In genomic region chr13:21994896-21995295, GRCm38 (mm10) we compare ENCODE assay signal across 9 mouse cellular contexts. TPM values are rescaled to one million over a fixed set of nuclear protein-coding genes. Genes with fewer than 3 reads are reported as not detected.
DNase-seq lines count a peak whose midpoint lies in the region; ATAC-seq and TF ChIP-seq lines count a peak whose summit lies in the region.
"Had no signal": no experiment of that assay in that cellular context is flagged by ENCODE, and none has a peak within 500 bp of the region (broad histone marks: within the 10 kb centered on the region; RNA-seq: fewer than 3 reads in every experiment).

No protein-coding gene starts in this region.

- no peak for TF ChIP-seq POLR2A in bone marrow, adult 2 months (IDR thresholded peaks at IDR 0.05; ENCODE audit: borderline replicate concordance, control insufficient read depth, low read depth, low read length)

- no peak for DNase-seq in heart, adult 8-10 months (ENCODE audit: low spot score)
- peak; percentile 45 for DNase-seq in hindbrain, embryonic 14.5 days (ENCODE audit: low spot score)
- DNase-seq in c-Kit-positive CD71-positive TER-119-positive erythroid progenitor cells, embryonic 14.5 days (ENCODE audit: low spot score) = no peak
- DNase-seq in adrenal gland, postnatal 10 days = no peak
- no peak for DNase-seq in kidney, postnatal 10 days

- H3K27ac ChIP-seq in heart, embryonic 16.5 days (ENCODE audit: low read length) = no peak overlapping the region
- H3K27ac ChIP-seq in bone marrow, adult 2 months (ENCODE audit: control insufficient read depth, insufficient read depth, low read depth, low read length, poor library complexity) = no peak overlapping the region
- no peak overlapping the region for H3K27ac ChIP-seq in hindbrain, embryonic 14.5 days
- H3K27ac ChIP-seq in midbrain, embryonic 13.5 days = no peak overlapping the region

- no peaks in the 10 kb centered on the region for H3K36me3 ChIP-seq in heart, embryonic 16.5 days (ENCODE audit: control insufficient read depth, insufficient read depth)
- H3K36me3 ChIP-seq in hindbrain, embryonic 14.5 days (replicated peaks; ENCODE audit: control insufficient read depth, insufficient read depth) = no peaks in the 10 kb centered on the region
- no peaks in the 10 kb centered on the region for H3K36me3 ChIP-seq in midbrain, embryonic 13.5 days

- 6% methylated on average over 8 of the region's 8 CpGs for WGBS in heart, embryonic 16.5 days
- WGBS in bone marrow, adult 2 months = 6% methylated on average over 8 of the region's 8 CpGs
- WGBS in hindbrain, embryonic 14.5 days = 5% methylated on average over 8 of the region's 8 CpGs
- 4% methylated on average over 8 of the region's 8 CpGs for WGBS in midbrain, embryonic 13.5 days

- peak overlapping the region; percentile 31 for H3K9ac ChIP-seq in heart, embryonic 16.5 days (ENCODE audit: low read length)
- H3K9ac ChIP-seq in hindbrain, embryonic 14.5 days = no peak overlapping the region
- H3K9ac ChIP-seq in midbrain, embryonic 13.5 days (replicated peaks) = no peak overlapping the region

- TF ChIP-seq CTCF in bone marrow, adult 2 months (IDR thresholded peaks at IDR 0.05; ENCODE audit: control insufficient read depth, insufficient read depth, low read length) = no peak

- peak overlapping the region; percentile 58 for H3K4me3 ChIP-seq in heart, embryonic 16.5 days (ENCODE audit: low read length)
- peak overlapping the region; percentile 67 for H3K4me3 ChIP-seq in bone marrow, adult 2 months (replicated peaks; ENCODE audit: control insufficient read depth, low read depth, low read length)
- peak overlapping the region; percentile 9; the same call in 1 of the 2 replicates for H3K4me3 ChIP-seq in hindbrain, embryonic 14.5 days (replicated peaks; ENCODE audit: low read length)
- H3K4me3 ChIP-seq in midbrain, embryonic 13.5 days (replicated peaks) = peak overlapping the region; percentile 31

- H3K4me1 ChIP-seq in heart, embryonic 16.5 days (ENCODE audit: control insufficient read depth, insufficient read depth, low read length) = peaks cover 4% of the 10 kb centered on the region
- peaks cover 1% of the 10 kb centered on the region; the same call in 1 of the 2 replicates for H3K4me1 ChIP-seq in bone marrow, adult 2 months (ENCODE audit: control insufficient read depth, insufficient read depth, low read length)
- H3K4me1 ChIP-seq in hindbrain, embryonic 14.5 days (replicated peaks; ENCODE audit: control insufficient read depth, insufficient read depth, low read length) = no peaks in the 10 kb centered on the region
- peaks cover 8% of the 10 kb centered on the region; the same call in 1 of the 2 replicates for H3K4me1 ChIP-seq in midbrain, embryonic 13.5 days (replicated peaks)

- ATAC-seq in heart, embryonic 16.5 days (replicated peaks; ENCODE audit: extremely low read depth, insufficient read depth, low FRiP score) = no peak
- no peak for ATAC-seq in hindbrain, embryonic 14.5 days (ENCODE audit: low FRiP score)
- ATAC-seq in midbrain, embryonic 13.5 days = no peak
- ATAC-seq: Patski had no signal

- peaks cover 42% of the 10 kb centered on the region for H3K27me3 ChIP-seq in heart, embryonic 16.5 days (ENCODE audit: control insufficient read depth, insufficient read depth, low read length)
- peaks cover 89% of the 10 kb centered on the region for H3K27me3 ChIP-seq in hindbrain, embryonic 14.5 days (ENCODE audit: control insufficient read depth, insufficient read depth, low read length)
- H3K27me3 ChIP-seq in midbrain, embryonic 13.5 days = peaks cover 87% of the 10 kb centered on the region
- H3K27me3 ChIP-seq: Patski had no signal

- H3K4me2 ChIP-seq in heart, embryonic 16.5 days (ENCODE audit: low read depth, low read length) = peak overlapping the region; percentile 79
- peak overlapping the region; percentile 41 for H3K4me2 ChIP-seq in hindbrain, embryonic 14.5 days (replicated peaks)
- peak overlapping the region; percentile 53 for H3K4me2 ChIP-seq in midbrain, embryonic 13.5 days (replicated peaks)

- peaks cover 8% of the 10 kb centered on the region for H3K9me3 ChIP-seq in heart, embryonic 16.5 days (replicated peaks; ENCODE audit: control insufficient read depth, low read length)
- H3K9me3 ChIP-seq in hindbrain, embryonic 14.5 days (ENCODE audit: control insufficient read depth, low read length) = no peaks in the 10 kb centered on the region
- no peaks in the 10 kb centered on the region; the same call in 1 of the 2 replicates for H3K9me3 ChIP-seq in midbrain, embryonic 13.5 days

RNA-seq across cellular contexts. Expression of gene Pom121l2, which starts 13.9 kb away (rescaled TPM):
- polyA plus RNA-seq in heart, embryonic 16.5 days (2015; fragmentation: Nextera tagmentation; extraction: Ambion mirVana) = not detected in 2 replicates
- total RNA-seq in heart, adult 8-10 months (2022) = not detected
- polyA plus RNA-seq in bone marrow, adult 2 months (2011; ENCODE audit: insufficient read depth, insufficient read length, low replicate concordance, missing spikeins) = not detected in 2 replicates
- not detected in 2 replicates for polyA plus RNA-seq in hindbrain, embryonic 14.5 days (2014; fragmentation: Nextera tagmentation; extraction: Ambion mirVana)
- not detected in 2 replicates for polyA plus RNA-seq in midbrain, embryonic 13.5 days (2015; fragmentation: Nextera tagmentation; extraction: Ambion mirVana)
- not detected for total RNA-seq in adrenal gland, postnatal 10 days (2021)
- polyA plus RNA-seq: Patski had no signal

RNA-seq across cellular contexts. Expression of gene Prss16, which starts 14.6 kb away (rescaled TPM):
- 62.9 and 135 TPM in 2 replicates for polyA plus RNA-seq in heart, embryonic 16.5 days (2015; fragmentation: Nextera tagmentation; extraction: Ambion mirVana)
- under 1 TPM in 1 of 4 experiments, not detected in 3; 0.22 TPM for total RNA-seq in heart, adult 8-10 months (2022)
- 3.9 and 10.0 TPM in 2 replicates for polyA plus RNA-seq in bone marrow, adult 2 months (2011; ENCODE audit: insufficient read depth, insufficient read length, low replicate concordance, missing spikeins)
- polyA plus RNA-seq in hindbrain, embryonic 14.5 days (2014; fragmentation: Nextera tagmentation; extraction: Ambion mirVana) = not detected in 2 replicates
- not detected in 2 replicates for polyA plus RNA-seq in midbrain, embryonic 13.5 days (2015; fragmentation: Nextera tagmentation; extraction: Ambion mirVana)
- total RNA-seq in adrenal gland, postnatal 10 days (2021) = not detected

RNA-seq across cellular contexts. Expression of gene Hist1h2ah, which starts 40.5 kb away (rescaled TPM):
- polyA plus RNA-seq in heart, embryonic 16.5 days (2015; fragmentation: Nextera tagmentation; extraction: Ambion mirVana) = 5.3 and 7.9 TPM in 2 replicates
- 10 to 100 TPM in 2 of 4 experiments, 1 to 10 TPM in 2; 1.7 to 11.1 (median 9.1) TPM for total RNA-seq in heart, adult 8-10 months (2022)
- polyA plus RNA-seq in bone marrow, adult 2 months (2011; ENCODE audit: insufficient read depth, insufficient read length, low replicate concordance, missing spikeins) = 31.8 and 40.4 TPM in 2 replicates
- 8.0 TPM in 1 of 2 replicates, not detected in the other for polyA plus RNA-seq in hindbrain, embryonic 14.5 days (2014; fragmentation: Nextera tagmentation; extraction: Ambion mirVana)
- 6.2 TPM in 1 of 2 replicates, not detected in the other for polyA plus RNA-seq in midbrain, embryonic 13.5 days (2015; fragmentation: Nextera tagmentation; extraction: Ambion mirVana)
- total RNA-seq in adrenal gland, postnatal 10 days (2021) = 100 to 1,000 TPM; 239 to 319 TPM

RNA-seq across cellular contexts. Expression of gene Hist1h2bk, which starts 40.8 kb away (rescaled TPM):
- polyA plus RNA-seq in heart, embryonic 16.5 days (2015; fragmentation: Nextera tagmentation; extraction: Ambion mirVana) = 1.6 and 3.1 TPM in 2 replicates
- total RNA-seq in heart, adult 8-10 months (2022) = 10 to 100 TPM in 1 of 4 experiments, 1 to 10 TPM in 3; 4.6 to 13.2 (median 8.3) TPM
- polyA plus RNA-seq in bone marrow, adult 2 months (2011; ENCODE audit: insufficient read depth, insufficient read length, low replicate concordance, missing spikeins) = 109 and 137 TPM in 2 replicates
- 1.5 and 1.6 TPM in 2 replicates for polyA plus RNA-seq in hindbrain, embryonic 14.5 days (2014; fragmentation: Nextera tagmentation; extraction: Ambion mirVana)
- 4.0 and 5.5 TPM in 2 replicates for polyA plus RNA-seq in midbrain, embryonic 13.5 days (2015; fragmentation: Nextera tagmentation; extraction: Ambion mirVana)
- 100 to 1,000 TPM; 299 to 338 TPM for total RNA-seq in adrenal gland, postnatal 10 days (2021)

RNA-seq across cellular contexts. Expression of gene Hist1h4i, which starts 46.3 kb away (rescaled TPM):
- polyA plus RNA-seq in heart, embryonic 16.5 days (2015; fragmentation: Nextera tagmentation; extraction: Ambion mirVana) = 9.0 and 10.6 TPM in 2 replicates
- 10 to 100 TPM; 11.6 to 17.7 (median 15.2) TPM for total RNA-seq in heart, adult 8-10 months (2022)
- 144 and 216 TPM in 2 replicates for polyA plus RNA-seq in bone marrow, adult 2 months (2011; ENCODE audit: insufficient read depth, insufficient read length, low replicate concordance, missing spikeins)
- polyA plus RNA-seq in hindbrain, embryonic 14.5 days (2014; fragmentation: Nextera tagmentation; extraction: Ambion mirVana) = 6.0 and 6.2 TPM in 2 replicates
- polyA plus RNA-seq in midbrain, embryonic 13.5 days (2015; fragmentation: Nextera tagmentation; extraction: Ambion mirVana) = 18.1 and 20.1 TPM in 2 replicates
- 100 to 1,000 TPM; 136 to 154 TPM for total RNA-seq in adrenal gland, postnatal 10 days (2021)

Comparison
In these comparisons a context has a peak if more than half of its experiments do, and no peak if none do; other contexts are left out.
1. H3K4me3 ChIP-seq: peak in every context shown above with its lines; median percentile 67 in bone marrow, adult 2 months; 58 in heart, embryonic 16.5 days; 31 in midbrain, embryonic 13.5 days; 9 in hindbrain, embryonic 14.5 days.